Mouse (Mus musculus) adrenal gland, postnatal 25 days (tissue): ENCODE results near the gene Dse. TPM values are rescaled to one million over a fixed set of nuclear protein-coding genes. Genes with fewer than 3 reads are reported as not detected.
"Not testable (repeated sequence)": the region's sequence is repeated elsewhere in the genome, so short reads cannot be mapped to it uniquely, and the experiment has no call there.

Experiments used
- DNase-seq: peaks from one replicate; pipeline ENCODE4 v3.0.0; 2021; ENCODE audit warnings: mixed read lengths
- long read RNA-seq: library from polyadenylated mRNA; stranded (forward); transcript quantifications from one replicate; pipeline ENCODE4 v2.0.0, GENCODE M21; 2021
- total RNA-seq: library from RNA; stranded (reverse); gene quantifications from 2 replicates; pipeline ENCODE4 v1.2.3, GENCODE M21; 2021

Gene Dse
- total RNA-seq = 16.1 and 24.5 TPM in 2 replicates
- long read RNA-seq, full-length matches to known transcripts = 7 of 13 reads
- long read RNA-seq, partial matches to known transcripts = 1 of 13 reads
- long read RNA-seq, other reads (novel, unspliced or antisense) = 5 of 13 reads

DNA sequence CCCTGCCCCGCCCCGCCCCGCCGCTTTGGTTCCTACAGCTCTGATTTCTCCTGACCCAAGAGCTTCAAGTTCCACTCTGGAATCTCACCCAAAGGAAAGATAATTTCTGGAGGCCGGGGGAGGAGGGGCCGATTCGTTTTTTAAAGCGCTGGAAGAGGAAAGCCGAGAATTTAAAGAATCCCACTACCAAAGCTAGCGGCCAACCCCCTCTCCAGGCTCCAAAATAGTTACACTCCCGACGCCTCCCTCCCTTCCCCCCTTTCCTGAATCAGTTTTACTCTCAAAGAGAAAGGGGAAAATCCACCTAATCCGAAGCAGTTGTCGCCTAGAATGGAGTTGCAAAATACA is at the start of gene Dse:
Dse (minus strand) TSS at position 213 of the 348 bp plus-strand sequence.
- no peak for DNase-seq

DNA sequence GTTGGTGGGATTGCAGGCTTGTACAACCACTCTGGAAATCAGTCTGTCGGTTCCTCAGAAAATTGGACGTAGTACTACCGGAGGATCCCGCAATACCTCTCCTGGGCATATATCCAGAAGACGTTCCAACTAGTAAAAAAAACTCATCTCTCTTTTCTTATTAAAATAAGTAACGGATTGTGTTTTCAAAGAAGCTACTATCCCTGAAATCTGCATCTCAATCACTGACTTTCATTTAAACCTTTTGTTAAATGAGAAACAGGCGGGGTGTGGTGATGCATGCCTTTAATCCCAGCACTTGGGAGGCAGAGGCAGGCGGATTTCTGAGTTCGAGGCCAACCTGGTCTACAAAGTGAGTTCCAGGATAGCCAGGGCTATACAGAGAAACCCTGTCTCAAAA is 45.3 kb upstream of the Dse start:
- not testable (repeated sequence) for DNase-seq

DNA sequence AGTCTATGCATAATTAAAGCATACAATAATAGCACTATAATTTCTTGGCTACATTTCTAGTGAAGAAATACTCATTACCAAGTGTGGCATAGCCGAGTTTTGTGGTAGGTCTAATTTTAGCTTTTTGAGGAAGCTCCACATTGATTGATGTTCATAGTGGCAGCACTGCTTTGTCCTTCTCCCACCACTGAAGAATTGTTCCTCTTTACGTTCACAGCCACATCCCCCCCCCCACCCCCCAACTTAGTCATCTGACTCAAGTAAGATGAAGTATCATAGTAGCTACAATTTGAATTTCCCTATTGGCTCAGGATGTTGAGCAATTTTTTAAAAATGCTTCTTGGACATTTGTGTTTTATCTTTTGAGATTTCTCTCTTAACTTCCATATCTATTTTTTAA is 42.1 kb upstream of the Dse start:
- no peak for DNase-seq

DNA sequence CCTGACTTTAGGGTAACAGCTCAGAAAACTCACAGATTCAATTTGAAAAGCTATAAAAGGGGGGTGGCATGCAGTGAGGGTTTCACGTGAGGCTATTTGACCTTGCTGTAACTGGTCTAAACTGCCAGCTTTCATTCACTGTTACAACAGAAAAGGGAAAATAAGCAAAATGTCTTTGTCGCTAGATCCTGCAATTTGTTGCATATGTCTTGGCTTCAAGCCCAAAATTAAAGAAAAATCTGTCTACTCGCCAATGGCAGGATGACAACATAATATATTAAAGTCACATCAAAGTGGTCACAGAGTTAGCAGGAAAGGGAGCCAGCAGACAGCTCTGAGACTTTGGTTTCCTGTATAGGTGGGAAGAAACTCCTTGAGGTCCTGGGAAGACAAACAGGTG is 40.2 kb upstream of the Dse start:
- DNase-seq = no peak

DNA sequence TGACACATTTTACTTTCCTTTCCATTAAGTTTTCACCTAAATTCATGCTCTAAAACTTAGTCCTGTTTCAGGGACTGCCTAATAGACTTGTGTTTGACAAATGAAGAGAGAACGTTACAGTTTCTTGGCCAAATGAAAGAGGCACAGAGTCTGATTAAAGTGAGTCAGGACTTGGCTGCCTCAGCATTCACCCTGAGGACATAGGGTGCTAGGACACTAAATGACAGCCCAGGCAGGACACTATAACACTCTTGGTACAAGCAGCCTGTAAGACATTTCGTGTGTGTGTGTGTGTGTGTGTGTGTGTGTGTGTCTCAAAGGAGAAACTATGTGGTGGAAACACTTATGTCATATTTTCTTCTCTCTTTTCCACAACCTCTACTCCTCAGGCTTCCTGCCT is 38.6 kb upstream of the Dse start:
- no peak for DNase-seq

DNA sequence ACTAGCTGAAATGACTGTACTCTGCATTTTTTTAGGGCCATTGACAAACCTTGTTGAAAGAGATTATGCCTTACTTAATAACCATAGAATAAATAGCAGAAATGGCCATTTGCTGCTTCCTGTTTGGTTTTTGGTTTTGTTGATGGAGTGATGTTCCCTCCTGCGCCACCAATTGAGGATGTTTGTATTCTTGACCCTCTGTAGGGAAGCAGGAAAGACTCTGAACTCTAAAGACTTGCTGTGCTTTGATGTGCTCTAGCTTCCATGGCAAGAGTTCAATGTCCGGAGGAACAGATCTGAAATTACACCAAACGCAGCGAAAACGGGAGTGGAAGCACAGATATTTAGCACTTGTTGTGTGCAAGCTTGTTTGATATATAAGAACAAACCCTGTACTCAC is 37.2 kb upstream of the Dse start:
- no peak for DNase-seq

DNA sequence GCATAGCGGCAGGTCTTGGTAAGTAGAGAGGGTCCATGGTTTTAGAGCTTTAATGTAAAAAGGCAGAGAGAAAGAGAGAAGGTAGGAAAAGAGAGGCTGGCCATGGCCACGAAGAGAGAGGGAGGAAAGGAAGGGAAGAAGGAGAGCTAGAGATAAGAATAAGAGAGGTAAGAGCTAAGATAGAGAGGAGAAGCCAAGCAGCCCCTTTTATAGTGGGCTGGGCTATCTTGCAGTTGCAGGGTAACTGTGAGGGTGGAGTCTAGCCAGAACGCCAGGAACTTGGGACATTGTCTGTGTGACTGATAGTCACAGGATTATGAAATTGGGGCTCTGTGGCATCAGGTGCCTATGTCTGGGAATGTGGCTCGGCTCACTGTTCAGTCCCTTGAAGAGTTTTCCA is 31.0 kb upstream of the Dse start:
- no peak for DNase-seq

DNA sequence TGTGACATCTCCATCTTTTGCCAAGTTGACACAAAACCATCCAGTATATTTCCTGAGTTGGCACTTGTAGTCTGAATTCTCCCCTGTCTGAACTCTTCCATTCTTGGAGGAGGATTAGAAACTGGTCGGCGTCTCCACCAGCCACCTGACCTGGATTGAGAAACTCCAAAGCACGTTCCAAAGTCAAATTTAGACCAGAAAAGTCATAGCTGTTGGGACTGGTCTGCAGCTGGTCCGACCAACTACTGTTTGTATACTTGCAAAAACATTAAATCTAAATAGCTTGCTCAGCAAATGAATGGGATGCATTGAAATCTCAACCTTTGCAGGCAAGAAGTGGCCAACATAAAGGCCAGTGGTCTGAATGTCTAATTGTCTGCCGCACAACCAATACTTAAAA is 29.1 kb upstream of the Dse start:
- no peak for DNase-seq

DNA sequence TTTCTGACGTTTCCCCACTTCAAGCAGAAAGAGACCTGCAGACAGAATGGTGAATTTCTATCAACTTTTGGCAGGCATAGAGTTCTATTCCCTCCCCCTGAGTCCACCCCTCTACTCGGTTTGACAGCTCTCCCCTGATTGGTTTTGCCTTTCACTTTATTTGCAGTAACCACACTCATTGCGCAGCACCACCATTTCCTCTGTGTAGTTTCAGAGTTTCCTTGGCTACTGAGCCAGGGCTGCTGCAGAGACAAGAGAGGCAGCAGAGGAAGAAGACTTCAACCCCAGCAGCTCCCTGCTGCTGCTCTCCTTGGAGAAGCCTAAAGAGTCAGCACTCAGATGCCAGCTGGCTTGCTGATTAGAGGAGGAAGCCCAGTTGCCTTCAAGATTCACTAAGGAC is 27.9 kb upstream of the Dse start:
- no peak for DNase-seq

DNA sequence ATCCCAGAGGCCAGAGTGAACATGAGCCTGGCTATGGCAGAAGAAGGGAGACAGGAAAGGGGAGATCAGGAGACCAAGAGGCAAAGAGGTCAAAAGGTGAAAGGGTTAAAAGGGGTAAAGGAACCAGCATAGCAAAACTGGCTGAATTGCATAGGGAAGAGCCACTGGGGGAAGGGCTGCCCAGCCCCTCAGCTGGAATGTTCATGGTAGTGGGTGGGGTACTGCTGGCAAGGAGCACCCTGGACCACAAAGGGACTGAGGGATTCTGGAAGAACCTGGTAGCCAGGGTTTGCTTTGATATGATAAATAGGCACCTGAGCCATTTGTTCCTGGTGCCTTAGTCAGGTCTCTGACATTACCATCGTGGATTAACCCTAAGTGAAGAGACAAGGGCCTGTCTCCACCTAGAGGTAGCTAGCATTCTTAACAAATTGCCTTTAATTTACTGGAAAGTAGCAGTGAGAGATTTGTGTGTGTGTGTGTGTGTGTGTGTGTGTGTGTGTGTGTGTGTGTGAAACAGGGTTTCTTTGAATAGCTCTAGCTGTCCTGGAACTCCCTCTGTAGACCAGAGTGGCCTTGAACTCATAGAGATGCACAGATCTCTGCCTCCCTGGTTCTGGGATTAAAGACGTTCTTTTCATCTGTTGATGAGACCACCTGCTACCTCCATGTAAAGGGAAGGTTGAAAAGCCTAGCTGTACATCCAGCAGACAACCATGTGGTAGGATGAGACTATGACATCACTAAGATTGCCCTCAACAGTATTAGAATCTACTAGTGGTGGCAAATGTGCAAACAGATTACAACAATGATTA is 26.6 kb upstream of the Dse start:
- DNase-seq = no peak

DNA sequence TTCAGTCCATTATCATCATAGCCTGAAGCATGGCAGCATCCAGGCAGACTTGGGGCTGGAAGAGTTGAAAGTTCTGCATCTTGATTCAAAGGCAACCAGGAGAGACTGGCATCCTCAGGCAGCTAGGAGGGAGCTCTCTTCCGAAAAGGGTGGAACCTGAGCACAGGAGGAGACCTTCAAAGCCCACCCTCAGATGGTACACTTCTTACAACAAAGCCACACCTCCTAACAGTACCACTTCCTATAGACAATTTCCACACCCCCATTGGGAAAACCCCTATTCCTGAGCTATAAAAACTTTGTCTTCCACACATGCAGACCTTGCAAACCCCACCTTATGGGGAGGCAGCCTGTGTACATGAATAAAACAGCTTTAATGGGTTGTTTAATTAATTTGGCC is 25.9 kb upstream of the Dse start:
- DNase-seq = no peak

DNA sequence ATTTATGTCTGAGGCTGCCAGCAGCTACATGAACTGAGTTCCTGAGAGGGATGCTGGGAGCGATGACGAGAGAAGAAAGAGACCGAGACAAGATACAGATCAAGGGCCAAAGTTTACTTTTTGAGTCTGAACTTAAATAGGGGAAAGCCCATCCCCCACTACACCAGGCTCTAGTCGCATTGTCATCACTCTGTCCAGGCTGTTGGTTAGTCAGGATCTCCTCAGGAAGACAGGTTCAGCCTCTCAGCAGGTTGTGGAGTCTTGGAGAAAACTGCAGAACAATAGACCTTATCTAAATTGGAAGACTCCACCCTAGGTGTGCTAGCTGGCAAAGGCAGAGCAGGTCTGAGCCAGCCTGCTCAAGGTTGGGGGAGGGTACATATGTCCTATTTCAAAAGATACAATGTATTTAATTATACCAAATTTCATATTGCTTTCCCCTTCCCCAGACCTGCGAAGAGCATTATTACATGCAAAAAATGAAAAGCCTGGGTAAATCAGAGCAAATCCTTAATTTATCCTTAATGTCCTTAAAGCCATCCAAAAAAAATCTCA is 22.7 kb upstream of the Dse start:
- no peak for DNase-seq

DNA sequence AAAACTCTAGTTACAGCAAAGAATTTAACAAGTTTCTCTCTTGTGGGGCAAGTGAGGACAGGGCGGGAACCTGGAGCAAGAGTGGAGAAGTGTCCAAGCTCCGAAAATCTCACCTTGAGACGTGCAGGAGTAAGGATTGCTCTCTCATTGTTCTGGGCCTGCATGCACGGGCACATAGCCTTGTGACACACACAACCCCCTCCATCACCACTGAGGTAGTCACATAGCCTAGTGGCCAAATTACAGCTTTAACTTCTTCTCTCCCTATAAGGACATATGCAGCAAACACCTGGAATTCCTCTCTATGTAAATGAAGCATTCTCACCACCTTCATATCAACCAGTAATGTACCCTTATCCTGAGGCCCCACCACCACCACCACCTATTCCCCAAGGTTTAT is 22.0 kb upstream of the Dse start:
- DNase-seq = no peak

DNA sequence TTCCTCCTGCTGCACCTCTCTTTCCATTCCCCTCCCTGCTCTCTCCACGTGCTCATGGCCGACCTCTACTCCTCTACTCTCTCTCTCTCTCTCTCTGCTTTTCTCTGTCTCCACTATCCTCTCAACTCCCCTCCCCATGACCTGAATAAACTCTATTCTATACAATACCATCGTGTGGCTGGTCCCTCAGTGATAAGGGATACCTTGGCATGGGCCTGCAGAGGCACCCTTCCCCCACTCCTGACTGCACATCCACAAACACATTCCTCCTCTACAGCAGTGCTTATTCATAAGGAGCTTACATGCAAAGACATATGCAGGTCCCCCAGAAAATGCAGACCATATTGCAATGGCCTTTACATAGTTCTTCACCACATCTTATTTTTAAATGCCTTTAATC is 16.1 kb upstream of the Dse start:
- no peak for DNase-seq

DNA sequence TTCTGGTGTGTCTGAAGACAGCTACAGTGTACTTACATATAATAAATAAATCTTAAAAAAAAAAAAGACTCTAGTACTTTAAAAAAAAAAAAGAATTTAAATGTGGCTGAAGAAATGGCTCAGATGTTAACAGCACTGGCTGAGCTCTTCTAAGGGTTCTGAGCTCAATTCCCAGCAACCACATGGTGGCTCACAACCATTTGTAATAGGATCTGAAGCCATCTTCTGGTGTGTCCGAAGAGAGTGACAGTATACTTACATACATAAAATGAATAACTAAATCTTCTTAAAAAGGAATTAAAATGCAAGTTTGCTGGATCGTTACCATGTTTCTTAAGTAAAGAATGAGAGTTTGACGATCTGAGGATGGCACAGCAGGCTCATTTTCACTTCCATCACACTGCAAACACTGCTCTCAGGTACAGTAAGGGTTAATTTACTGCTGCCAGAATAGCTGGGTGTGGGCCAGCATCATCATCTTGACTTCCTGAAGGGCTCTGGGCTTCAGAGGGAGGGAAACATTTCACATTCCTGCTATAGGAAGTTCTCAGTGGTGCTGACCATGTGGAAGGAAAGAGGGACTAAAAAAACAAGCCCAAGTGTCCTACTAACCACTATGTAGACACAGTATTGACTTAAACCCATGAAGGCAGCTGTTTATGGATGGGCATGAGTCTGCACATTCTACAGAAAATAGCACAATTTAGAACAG is 14.6 kb upstream of the Dse start:
- no peak for DNase-seq

DNA sequence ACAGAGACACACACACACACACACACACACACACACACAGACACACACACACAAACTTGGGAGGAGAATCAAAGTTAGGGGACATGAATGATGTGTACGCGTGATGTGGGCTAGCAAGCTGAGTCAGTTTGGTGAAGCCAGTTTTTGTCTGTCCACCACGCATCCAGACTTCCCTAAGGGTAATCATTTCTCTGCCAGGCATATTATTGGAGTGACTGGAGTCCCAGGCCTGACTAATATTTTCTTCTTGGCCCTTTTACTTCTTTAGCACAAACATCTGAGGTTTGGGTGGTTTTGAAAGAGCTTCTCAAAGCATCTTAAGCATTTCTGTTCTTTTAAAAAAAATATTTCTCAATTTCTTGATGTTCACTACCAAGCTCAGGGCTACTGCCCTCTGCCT is 10.7 kb upstream of the Dse start:
- no peak for DNase-seq

DNA sequence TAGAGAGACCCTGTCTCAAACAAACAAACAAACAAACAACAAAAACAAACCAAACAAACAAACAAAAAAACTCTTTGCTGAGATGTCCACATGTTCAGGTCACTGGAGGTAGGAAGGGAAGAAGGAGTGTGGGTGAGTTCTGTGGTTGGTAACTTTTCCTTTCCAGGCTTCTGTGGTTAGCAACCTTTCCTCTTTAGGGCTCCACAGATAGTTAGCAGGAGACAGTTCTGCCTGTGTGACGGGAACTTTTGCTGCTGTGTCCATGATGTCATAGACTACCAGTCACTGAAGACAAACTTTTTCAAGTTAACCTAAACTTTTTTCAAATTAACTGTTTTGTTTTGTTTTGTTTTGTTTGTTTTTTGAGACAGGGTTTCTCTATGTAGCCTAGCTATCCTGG is 8.2 kb upstream of the Dse start:
- no peak for DNase-seq

DNA sequence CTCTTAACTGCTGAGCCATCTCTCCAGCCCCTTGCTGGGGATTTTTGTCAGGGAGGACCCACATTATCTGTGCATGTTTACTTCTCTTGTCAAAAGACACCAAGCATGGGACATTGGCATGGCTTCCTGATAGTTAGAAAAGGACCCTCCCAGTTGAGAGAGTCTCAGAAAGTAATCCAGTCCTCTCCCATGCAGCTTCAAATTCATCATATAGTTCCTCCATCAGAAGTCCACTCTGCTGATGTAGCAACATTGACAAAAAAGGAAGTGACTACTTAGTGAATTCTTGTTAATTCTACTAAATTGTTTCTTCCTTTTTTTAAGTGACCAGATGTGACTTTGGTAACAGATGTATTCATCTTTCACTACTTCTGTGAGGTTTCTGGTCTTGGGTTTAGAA is 2.4 kb upstream of the Dse start:
- DNase-seq = no peak

DNA sequence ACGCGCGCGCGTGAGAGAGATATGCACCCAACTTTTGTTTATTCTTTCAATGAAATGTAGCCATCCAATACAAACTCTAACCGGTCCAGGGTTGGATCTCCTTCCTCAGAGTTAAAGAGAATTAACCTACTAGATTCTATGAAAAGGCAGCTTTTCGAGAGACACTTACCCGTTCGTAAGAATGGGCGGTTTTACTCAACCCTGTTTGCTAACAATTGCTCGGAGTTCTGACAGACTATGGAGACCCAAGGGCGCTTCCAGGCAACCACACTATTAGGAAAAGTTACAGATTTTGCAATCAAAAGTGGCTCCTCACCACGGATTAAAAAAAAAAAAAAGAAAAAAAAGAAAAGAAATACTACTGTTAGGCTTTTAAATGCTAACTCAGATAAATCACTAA is 516 bp upstream of the Dse start:
- DNase-seq = no peak

DNA sequence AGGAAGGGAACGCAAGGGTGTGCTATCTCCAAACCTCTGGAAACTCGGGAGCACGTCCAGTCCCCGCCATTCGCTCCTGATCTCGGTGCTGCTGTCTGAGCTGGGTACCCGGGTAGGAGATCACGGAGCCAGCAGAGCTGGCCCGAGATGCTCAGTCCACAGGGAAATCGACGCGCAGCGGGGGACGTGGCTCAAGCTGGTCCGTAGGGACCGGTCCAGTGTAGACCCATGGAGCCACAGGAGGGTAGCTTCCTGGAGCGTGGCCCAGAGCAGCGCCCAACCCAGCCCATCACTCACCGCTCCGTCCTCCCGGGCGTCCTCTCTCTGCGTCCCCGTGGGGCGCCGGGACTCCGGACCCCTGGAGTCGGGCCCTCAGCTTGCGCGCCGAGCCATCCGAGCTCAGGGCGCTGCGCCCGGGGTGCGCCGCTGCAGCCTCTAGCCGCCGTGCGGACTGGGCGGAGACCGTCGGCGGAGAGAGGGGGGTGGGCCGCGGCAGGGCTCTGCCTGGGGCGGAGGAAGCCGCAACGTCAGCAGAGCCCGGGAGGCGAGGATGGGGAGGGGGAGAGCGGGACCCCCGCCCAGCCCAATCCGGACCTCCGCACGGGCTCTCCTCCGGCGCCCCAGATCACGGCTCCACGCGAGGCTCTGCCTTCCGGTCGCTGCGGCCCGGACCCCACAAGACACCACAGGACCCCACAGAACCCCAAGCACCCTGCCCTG is 572 bp downstream of the Dse start:
- peak; percentile 73 for DNase-seq

DNA sequence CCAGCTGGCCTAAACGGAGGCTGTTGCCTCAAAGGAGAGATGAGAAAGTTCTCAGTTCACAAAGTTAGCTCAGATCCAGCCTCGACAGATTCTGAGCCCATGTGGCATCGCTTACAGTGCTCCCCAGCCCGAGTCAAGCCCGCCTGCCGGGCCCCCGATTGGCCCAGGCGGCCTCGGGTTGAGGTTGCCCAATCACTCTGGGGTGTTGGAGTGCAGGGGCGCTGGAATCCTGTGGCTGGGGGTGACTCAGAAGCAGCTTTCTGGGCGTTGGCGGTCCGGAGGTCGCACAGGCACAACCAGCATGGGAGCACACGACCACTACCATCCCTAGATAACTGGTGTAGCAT is 1.1 kb downstream of the Dse start:
- peak; percentile 54 for DNase-seq

DNA sequence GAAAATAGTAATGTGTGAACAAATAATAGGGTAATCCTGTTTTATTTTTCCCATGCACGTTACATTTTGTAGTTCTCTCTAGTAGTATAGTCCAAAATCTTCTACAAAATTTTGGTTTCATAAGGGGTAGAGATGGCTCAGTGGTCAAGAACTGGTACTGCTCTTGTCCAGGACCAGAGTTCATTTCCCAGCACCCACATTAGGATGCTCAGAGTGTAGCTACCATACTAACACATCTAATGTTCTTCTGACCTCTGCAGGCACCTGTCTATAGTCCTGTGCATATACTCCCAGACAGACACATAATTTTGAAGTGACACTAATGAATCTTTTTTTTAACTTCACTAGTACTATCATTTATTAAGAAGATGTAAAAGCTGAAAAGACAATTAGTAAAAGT is 1.7 kb downstream of the Dse start:
- DNase-seq = no peak

DNA sequence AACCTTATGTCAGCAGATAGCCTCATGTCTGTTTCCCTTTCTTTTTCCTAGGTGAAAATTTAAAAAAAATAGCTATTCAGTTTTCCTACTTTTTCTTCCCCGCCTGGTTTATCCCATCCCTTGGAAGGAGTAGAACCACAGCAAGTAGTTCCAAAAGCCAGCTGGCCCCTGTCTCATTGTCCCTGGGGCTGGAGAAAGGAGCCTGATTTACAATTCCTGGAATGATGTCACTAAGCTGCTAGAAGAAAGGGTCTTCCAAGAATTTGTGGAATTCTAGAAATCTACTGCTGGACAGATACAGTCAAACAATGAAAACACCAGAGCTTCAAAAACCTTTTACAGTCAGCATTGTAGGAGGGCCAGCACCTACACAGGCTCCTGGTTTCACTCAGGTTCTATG is 6.8 kb downstream of the Dse start:
- DNase-seq = no peak
